Mouse (Mus musculus) kidney, postnatal 0 days (tissue): ENCODE results near the gene Trip6. TPM values are rescaled to one million over a fixed set of nuclear protein-coding genes. Genes with fewer than 3 reads are reported as not detected.
A peak's percentile ranks its signal among the peaks of the same experiment; 100 is the strongest.

Experiments used
- ATAC-seq: fragments of 200-750 bp; cut with Nextera tagmentation; replicated peaks from 2 replicates; pipeline ENCODE4 v1.8.0; 2017; ENCODE audit warnings: low read depth, moderate number of reproducible peaks, moderate TSS enrichment, moderate library complexity; ENCODE audit not compliant: low FRiP score
- DNase-seq: peaks from one replicate; pipeline ENCODE4 v3.0.0-alpha.2; 2016; ENCODE audit warnings: low spot score
- H3K27ac ChIP-seq: fragments of 300-500 bp; sonication (generic); 2 replicates; pipeline ENCODE4 v1.5.1; 2014; ENCODE audit warnings: mild to moderate bottlenecking
- H3K27me3 ChIP-seq: fragments of 300-500 bp; sonication (generic); 2 replicates; pipeline ENCODE4 v1.6.1; 2014; ENCODE audit warnings: low read length, mixed read lengths; ENCODE audit not compliant: insufficient read depth
- H3K36me3 ChIP-seq: fragments of 300-500 bp; sonication (generic); 2 replicates; pipeline ENCODE4 v1.6.1; 2014; ENCODE audit warnings: low read length, mixed read lengths; ENCODE audit not compliant: insufficient read depth
- H3K4me1 ChIP-seq: fragments of 300-500 bp; sonication (generic); replicated peaks from 2 replicates; pipeline ENCODE4 v1.6.1; 2014; ENCODE audit warnings: antibody characterized with exemption, low read length, mixed read lengths; ENCODE audit not compliant: insufficient read depth
- H3K4me2 ChIP-seq: fragments of 300-500 bp; sonication (generic); 2 replicates; pipeline ENCODE4 v1.6.1; 2014; ENCODE audit warnings: mild to moderate bottlenecking, low read length, moderate library complexity, mixed read lengths
- H3K4me3 ChIP-seq: fragments of 300-500 bp; sonication (generic); replicated peaks from 2 replicates; pipeline ENCODE4 v1.5.1; 2014; ENCODE audit warnings: low read depth, low read length
- H3K9ac ChIP-seq: fragments of 300-500 bp; sonication (generic); 2 replicates; pipeline ENCODE4 v1.6.1; 2014; ENCODE audit warnings: low read depth, low read length
- H3K9me3 ChIP-seq: fragments of 300-500 bp; sonication (generic); replicated peaks from 2 replicates; pipeline ENCODE4 v1.6.1; 2016; ENCODE audit warnings: low read length, inconsistent platforms, mixed read lengths
- CTCF ChIP-seq: IDR thresholded peaks from 2 replicates; pipeline ENCODE4 v1.5.1; 2016; ENCODE audit warnings: antibody characterized with exemption, low read depth, mild to moderate bottlenecking, moderate library complexity
- WGBS: fragments of 180-500 bp; shearing (Covaris S2); extraction: QIAGEN DNeasy Blood & Tissue Kit; methylation state at CpG from one replicate; pipeline ENCODE4 v1.1.7; 2014; 5-methylcytosine and 5-hydroxymethylcytosine counted together
- polyA plus RNA-seq: library from polyadenylated mRNA; unstranded; fragments of >200 nt; fragmentation: Nextera tagmentation; extraction: Ambion mirVana; gene quantifications from 2 replicates; pipeline ENCODE4 v1.2.1, GENCODE M21; 2015

Gene Trip6
- polyA plus RNA-seq, 1 experiment from 2014 or later: 75.6 TPM

- no peak; the same call in 1 of the 2 replicates for ATAC-seq
- 48% methylated on average over 30 of the region's 30 CpGs for WGBS
- peaks cover 26% of the 10 kb centered on the region for H3K4me1 ChIP-seq
- H3K4me2 ChIP-seq: no peak overlapping the region
- peak; percentile 62 for TF ChIP-seq CTCF
- peak; percentile 46 for DNase-seq
- H3K9me3 ChIP-seq: no peaks in the 10 kb centered on the region
- H3K27ac ChIP-seq: peak overlapping the region; percentile 97
- no peak overlapping the region for H3K4me3 ChIP-seq
- no peaks in the 10 kb centered on the region for H3K27me3 ChIP-seq
- H3K9ac ChIP-seq: peak overlapping the region; percentile 85; the same call in 1 of the 2 replicates
- H3K36me3 ChIP-seq: peaks cover 11% of the 10 kb centered on the region; the same call in 1 of the 2 replicates
Measured at GRCm38 (mm10) chr5:137315084-137315903, 1.1 kb upstream of the Trip6 start.

DNA sequence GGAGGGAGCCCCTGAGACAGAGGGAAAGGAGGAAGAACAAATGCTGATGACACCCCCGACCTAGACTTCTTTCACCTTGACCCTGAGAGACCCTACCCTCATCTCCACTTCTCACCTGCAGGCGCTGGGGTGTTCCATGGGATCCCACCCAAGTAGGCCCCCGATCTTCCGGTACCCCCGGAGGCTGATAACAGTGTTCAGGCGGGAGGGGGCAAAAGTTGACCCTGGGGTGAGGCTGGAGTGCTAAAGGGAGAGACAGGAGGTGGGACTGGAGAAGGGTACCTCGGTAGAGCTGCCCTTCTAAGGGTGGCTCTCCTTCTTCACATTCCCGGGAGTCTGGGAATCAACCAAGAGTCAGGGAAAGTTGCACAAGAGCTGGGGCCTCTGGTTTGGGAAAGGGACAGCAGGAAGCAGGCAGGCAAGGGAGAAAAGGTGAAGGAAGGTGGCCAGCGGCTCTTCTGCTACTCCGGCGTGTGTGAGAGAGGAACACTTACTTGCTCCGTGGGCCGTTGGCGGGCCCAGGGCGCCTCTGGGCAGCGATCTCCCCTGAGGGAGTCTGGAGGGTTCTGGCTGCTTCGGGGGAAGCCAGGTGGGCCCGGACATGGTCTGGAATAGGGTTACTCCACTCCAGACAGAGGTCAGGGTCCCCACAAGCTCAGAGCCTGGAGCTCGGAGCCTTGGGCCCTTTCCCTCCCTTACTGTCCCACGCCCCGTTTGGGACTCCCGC, 575 bp downstream of the Trip6 start:
- under 1% methylated on average over 22 of the region's 22 CpGs for WGBS
- peak; percentile 65 for ATAC-seq
- peak; percentile 55 for DNase-seq
- no peak for TF ChIP-seq CTCF
- no peaks in the 10 kb centered on the region for H3K9me3 ChIP-seq
- H3K27ac ChIP-seq: peak overlapping the region; percentile 97
- H3K27me3 ChIP-seq: no peaks in the 10 kb centered on the region
- H3K36me3 ChIP-seq: peaks cover 26% of the 10 kb centered on the region
- H3K4me2 ChIP-seq: peak overlapping the region; percentile 96
- peak overlapping the region; percentile 85 for H3K9ac ChIP-seq
- peak overlapping the region; percentile 78 for H3K4me3 ChIP-seq
- peaks cover 26% of the 10 kb centered on the region for H3K4me1 ChIP-seq

GRCm38 (mm10) chr5:137308356-137308755, 5.8 kb downstream of the Trip6 start:
- Histone ChIP-seq H3K4me2 (peak overlapping the region; percentile 80), H3K9ac (peak overlapping the region; percentile 98; the same call in 1 of the 2 replicates), H3K27ac (peak overlapping the region; percentile 90), H3K9me3 (no peaks in the 10 kb centered on the region), H3K4me1 (peaks cover 35% of the 10 kb centered on the region), H3K4me3 (peak overlapping the region; percentile 91; the same call in 1 of the 2 replicates), H3K27me3 (no peaks in the 10 kb centered on the region), H3K36me3 (peaks cover 35% of the 10 kb centered on the region)
- ATAC-seq (no peak), DNase-seq (no peak)
- WGBS: 91% methylated on average over 4 of the region's 4 CpGs
- no peak for TF ChIP-seq CTCF

DNA sequence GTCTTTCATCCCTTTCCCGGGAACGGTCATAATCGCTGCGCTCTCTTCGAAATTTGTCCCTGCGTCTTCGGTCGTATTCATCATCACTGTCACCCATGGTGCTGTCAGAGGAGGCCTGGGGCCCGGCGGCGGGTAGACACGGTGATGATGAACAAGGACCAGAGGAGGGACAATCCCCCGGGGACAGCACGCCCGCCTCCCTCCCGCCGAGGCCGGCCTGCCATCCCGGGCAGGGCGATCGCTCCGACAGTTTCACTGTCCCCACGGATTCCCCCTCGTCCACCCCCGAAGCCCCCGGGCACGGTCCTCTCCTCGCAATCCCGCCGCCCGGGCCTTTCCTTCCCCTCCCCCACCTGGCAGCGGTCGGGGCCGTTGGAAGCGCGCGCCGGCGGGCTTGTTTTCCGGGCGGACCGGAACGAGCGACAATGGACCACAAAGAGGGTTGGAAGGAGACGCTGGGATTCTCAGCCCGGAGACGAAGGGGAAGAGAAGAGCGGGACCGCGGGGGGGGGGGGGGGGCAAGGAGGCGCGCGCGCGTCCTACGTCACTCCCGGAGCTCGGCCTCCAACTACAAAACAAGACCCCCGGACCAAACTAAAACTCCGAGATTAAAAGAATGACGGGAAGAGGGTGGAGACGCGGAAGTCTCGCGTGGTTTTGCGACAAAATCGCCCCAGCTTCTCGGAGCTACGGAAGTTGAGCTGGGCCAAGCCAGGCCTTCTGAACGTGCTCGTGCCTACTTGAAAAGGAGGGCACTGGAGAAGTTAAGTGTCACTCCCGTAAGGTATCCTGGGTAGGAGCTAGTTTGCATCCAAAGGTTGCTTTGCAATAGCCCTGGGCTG, 6.9 kb downstream of the Trip6 start, which contains the start of gene Srrt:
TSS of gene Srrt (minus strand) at position 604 of the 842 bp plus-strand sequence.
- no peaks in the 10 kb centered on the region for H3K9me3 ChIP-seq
- peak within 1 kb of the TSS; percentile 91 for H3K4me3 ChIP-seq
- under 1% methylated on average over 65 of the region's 72 CpGs for WGBS
- H3K27ac ChIP-seq: peak within 1 kb of the TSS; percentile 90
- H3K27me3 ChIP-seq: no peaks in the 10 kb centered on the region
- peaks cover 45% of the 10 kb centered on the region for H3K36me3 ChIP-seq
- peak within 1 kb of the TSS; percentile 98 for H3K9ac ChIP-seq
- H3K4me2 ChIP-seq: peak within 1 kb of the TSS; percentile 80
- DNase-seq: peak; percentile 98
- H3K4me1 ChIP-seq: peaks cover 25% of the 10 kb centered on the region
- no peak for TF ChIP-seq CTCF
- peak; percentile 89 for ATAC-seq

DNA sequence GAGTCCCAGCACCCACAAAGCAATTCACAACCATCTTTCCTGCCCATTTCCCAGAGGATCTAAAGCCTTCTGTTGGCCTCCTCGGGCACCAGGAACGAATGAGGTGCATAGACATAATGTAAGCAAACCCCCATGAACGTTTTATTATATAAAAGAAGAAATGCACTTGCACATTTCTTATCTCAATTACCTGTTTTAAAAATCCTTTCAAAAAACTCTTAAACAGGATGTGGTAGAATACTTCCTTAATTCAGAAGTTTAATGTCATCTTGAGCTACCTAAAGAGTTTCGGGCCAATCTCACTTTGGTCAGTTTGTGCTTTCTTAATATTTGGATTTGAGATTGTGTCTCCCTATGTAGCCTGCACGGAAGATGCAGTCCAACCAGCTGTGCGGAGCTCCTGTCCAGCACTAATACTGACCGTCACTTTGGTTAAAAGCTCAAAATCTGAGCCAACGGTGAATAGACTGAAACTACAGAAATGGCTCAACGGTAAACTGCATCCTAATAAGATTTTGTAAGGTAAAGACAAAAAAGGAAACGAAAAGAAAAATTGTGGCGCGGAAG, 7.7 kb downstream of the Trip6 start:
- H3K36me3 ChIP-seq: peaks cover 52% of the 10 kb centered on the region
- peak overlapping the region; percentile 98 for H3K9ac ChIP-seq
- H3K4me3 ChIP-seq: peak overlapping the region; percentile 91
- peak overlapping the region; percentile 80 for H3K4me2 ChIP-seq
- no peaks in the 10 kb centered on the region for H3K27me3 ChIP-seq
- no peaks in the 10 kb centered on the region for H3K9me3 ChIP-seq
- WGBS: 10% methylated on average over 12 of the region's 12 CpGs
- peak overlapping the region; percentile 90 for H3K27ac ChIP-seq
- no peak for TF ChIP-seq CTCF
- H3K4me1 ChIP-seq: peaks cover 20% of the 10 kb centered on the region
- DNase-seq (no peak), ATAC-seq (no peak)
